Mouse (Mus musculus) lung, postnatal 0 days (tissue): ENCODE measurements at regions not wholly inside any gene's neighbourhood (a gene's known extent, or its start where the extent isn't known, plus 50 kb on each side); places are given as distances from the start of the nearest gene placed in this dataset.

Experiments used
- ATAC-seq: fragments of 200-750 bp; cut with Nextera tagmentation; 2 replicates; pipeline ENCODE4 v1.8.0; 2017; ENCODE audit warnings: moderate library complexity
- DNase-seq: peaks from one replicate; pipeline ENCODE4 v3.0.0-alpha.2; 2016; ENCODE audit warnings: low spot score
- H3K27ac ChIP-seq: fragments of 300-500 bp; sonication (generic); 2 replicates; pipeline ENCODE4 v1.5.1; 2014; ENCODE audit warnings: antibody characterized with exemption, mild to moderate bottlenecking, low read length, mixed read lengths
- H3K27me3 ChIP-seq: fragments of 300-500 bp; sonication (generic); replicated peaks from 2 replicates; pipeline ENCODE4 v1.6.1; 2014; ENCODE audit warnings: low read length, mixed read lengths; ENCODE audit not compliant: insufficient read depth
- H3K36me3 ChIP-seq: fragments of 300-500 bp; sonication (generic); 2 replicates; pipeline ENCODE4 v1.6.1; 2014; ENCODE audit warnings: low read length, mixed read lengths; ENCODE audit not compliant: insufficient read depth
- H3K4me1 ChIP-seq: fragments of 300-500 bp; sonication (generic); 2 replicates; pipeline ENCODE4 v1.6.1; 2014; ENCODE audit warnings: antibody characterized with exemption, low read depth, low read length, mixed read lengths; ENCODE audit not compliant: insufficient read depth
- H3K4me2 ChIP-seq: fragments of 300-500 bp; sonication (generic); replicated peaks from 2 replicates; pipeline ENCODE4 v1.6.1; 2014; ENCODE audit warnings: low read depth, mild to moderate bottlenecking, low read length, moderate library complexity, mixed read lengths
- H3K4me3 ChIP-seq: fragments of 300-500 bp; sonication (generic); 2 replicates; pipeline ENCODE4 v1.5.1; 2014; ENCODE audit warnings: low read depth, low read length
- H3K9ac ChIP-seq: fragments of 300-500 bp; sonication (generic); replicated peaks from 2 replicates; pipeline ENCODE4 v1.6.1; 2014; ENCODE audit warnings: low read depth, mild to moderate bottlenecking
- H3K9me3 ChIP-seq: fragments of 300-500 bp; sonication (generic); 2 replicates; pipeline ENCODE4 v1.6.1; 2016; ENCODE audit warnings: low read length, mixed read lengths
- CTCF ChIP-seq: IDR thresholded peaks from 2 replicates; pipeline ENCODE4 v1.5.1; 2016; ENCODE audit warnings: antibody characterized with exemption, mild to moderate bottlenecking
- EP300 ChIP-seq: IDR thresholded peaks from 2 replicates; pipeline ENCODE4 v1.6.1; 2016; ENCODE audit warnings: antibody characterized with exemption, mild to moderate bottlenecking, control low read depth
- WGBS: fragments of 180-500 bp; shearing (Covaris S2); extraction: QIAGEN DNeasy Blood & Tissue Kit; methylation state at CpG from one replicate; pipeline ENCODE4 v1.1.7; 2014; 5-methylcytosine and 5-hydroxymethylcytosine counted together

GRCm38 (mm10) chr5:97565486-97565885, 108.7 kb upstream of the Gk2 start:
- ATAC-seq (no peak), DNase-seq (no peak)
- 47% methylated on average over 5 of the region's 5 CpGs for WGBS

GRCm38 (mm10) chr5:97563724-97564123, 106.9 kb upstream of the Gk2 start:
- no peak overlapping the region for H3K9ac ChIP-seq
- TF ChIP-seq EP300: no peak
- no peak for TF ChIP-seq CTCF
- no peak overlapping the region for H3K4me2 ChIP-seq
- DNase-seq: no peak
- ATAC-seq: no peak
- H3K9me3 ChIP-seq: no peaks in the 10 kb centered on the region
- H3K27me3 ChIP-seq: no peaks in the 10 kb centered on the region
- no peak overlapping the region for H3K27ac ChIP-seq
- H3K4me3 ChIP-seq: no peak overlapping the region
- no peaks in the 10 kb centered on the region for H3K36me3 ChIP-seq
- WGBS: 75% methylated on average over 6 of the region's 6 CpGs
- H3K4me1 ChIP-seq: no peaks in the 10 kb centered on the region

More at GRCm38 (mm10) chr5:97565486-97565885, 108.7 kb upstream of the Gk2 start:
- Histone ChIP-seq H3K27ac (no peak overlapping the region), H3K4me2 (no peak overlapping the region), H3K27me3 (no peaks in the 10 kb centered on the region), H3K4me3 (no peak overlapping the region), H3K9me3 (no peaks in the 10 kb centered on the region), H3K4me1 (no peaks in the 10 kb centered on the region), H3K36me3 (no peaks in the 10 kb centered on the region), H3K9ac (no peak overlapping the region)
- no peak for TF ChIP-seq EP300
- TF ChIP-seq CTCF: no peak

- H3K4me1 ChIP-seq: no peaks in the 10 kb centered on the region
- no peaks in the 10 kb centered on the region for H3K9me3 ChIP-seq
- ATAC-seq (no peak), DNase-seq (peak; percentile 17)
- TF ChIP-seq CTCF (no peak), EP300 (no peak)
- no peaks in the 10 kb centered on the region for H3K36me3 ChIP-seq
- WGBS: 48% methylated on average over 6 of the region's 6 CpGs
- no peak overlapping the region for H3K27ac ChIP-seq
- H3K27me3 ChIP-seq: no peaks in the 10 kb centered on the region
- no peak overlapping the region for H3K9ac ChIP-seq
- peak overlapping the region; percentile 25; the same call in 1 of the 2 replicates for H3K4me2 ChIP-seq
- no peak overlapping the region for H3K4me3 ChIP-seq
These were observed 97.5 kb upstream of the Gk2 start for GRCm38 (mm10) chr5:97554274-97554673.

DNA sequence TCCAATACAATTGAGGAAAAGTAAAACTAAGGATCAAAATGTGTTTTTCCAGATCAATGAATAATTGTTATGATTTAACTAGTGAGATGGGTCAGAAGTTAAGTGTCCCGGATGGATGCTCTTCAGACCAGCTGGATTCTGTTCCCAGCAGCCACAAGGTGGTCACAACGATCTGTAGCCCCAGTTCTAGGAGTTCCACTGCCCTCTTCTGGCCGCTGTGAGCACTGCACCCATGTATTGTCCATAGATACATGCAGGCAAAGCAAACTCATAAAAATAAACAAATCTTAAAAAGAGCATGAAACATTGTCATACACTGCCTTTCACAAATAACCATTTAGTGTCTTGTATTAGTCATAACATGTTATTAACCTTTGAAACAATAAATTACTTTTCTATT, 96.3 kb upstream of the Gk2 start:
- Histone ChIP-seq H3K4me2 (no peak overlapping the region), H3K27me3 (no peaks in the 10 kb centered on the region), H3K36me3 (no peaks in the 10 kb centered on the region), H3K9ac (no peak overlapping the region), H3K4me3 (no peak overlapping the region), H3K4me1 (no peaks in the 10 kb centered on the region), H3K9me3 (no peaks in the 10 kb centered on the region), H3K27ac (no peak overlapping the region)
- TF ChIP-seq CTCF (peak; percentile 55), EP300 (no peak)
- ATAC-seq (no peak), DNase-seq (no peak)
- WGBS: 50% methylated on average over 3 of the region's 3 CpGs

DNA sequence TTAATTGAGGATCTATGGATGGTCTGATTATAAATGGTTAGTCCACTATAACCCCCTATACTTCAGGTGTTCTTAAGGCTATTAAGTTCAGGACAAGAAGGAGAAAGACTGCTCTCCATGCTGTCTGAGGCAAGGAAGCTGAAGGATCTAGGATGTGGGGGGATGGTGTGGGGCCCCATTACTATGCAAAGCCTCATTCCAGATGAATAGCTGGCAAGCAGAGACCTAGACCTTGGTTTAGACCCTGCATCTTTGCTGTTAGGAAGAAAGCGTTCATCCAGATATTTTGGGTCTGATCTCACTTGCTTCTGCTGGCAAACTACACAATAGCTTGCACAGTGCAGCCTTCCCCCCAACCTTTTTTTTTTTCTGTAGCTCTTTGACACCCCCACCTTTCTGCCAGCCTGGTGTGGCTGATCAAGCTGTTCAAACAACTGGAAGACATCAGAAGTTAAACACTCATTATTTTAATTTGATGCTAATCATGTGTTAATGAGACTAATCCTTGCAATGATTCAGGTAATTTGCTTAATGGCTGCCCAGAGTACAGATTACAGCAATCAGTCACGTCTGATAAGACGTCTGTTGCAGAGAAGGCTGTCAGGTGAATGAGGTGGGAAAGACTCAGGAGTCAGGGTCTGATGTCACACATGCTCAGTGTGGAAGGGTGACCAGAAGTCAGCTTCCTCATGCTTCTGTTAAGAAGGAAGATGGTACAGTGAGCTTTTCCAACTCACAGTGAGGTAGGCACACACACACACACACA, 80.9 kb upstream of the Gk2 start:
- H3K9ac ChIP-seq: no peak overlapping the region
- H3K4me3 ChIP-seq: no peak overlapping the region
- no peaks in the 10 kb centered on the region for H3K9me3 ChIP-seq
- ATAC-seq: no peak
- no peak overlapping the region for H3K27ac ChIP-seq
- H3K27me3 ChIP-seq: no peaks in the 10 kb centered on the region
- TF ChIP-seq EP300: no peak
- no peak for TF ChIP-seq CTCF
- H3K4me2 ChIP-seq: no peak overlapping the region
- WGBS: 11% methylated on average over 3 of the region's 3 CpGs
- no peak for DNase-seq
- H3K4me1 ChIP-seq: no peaks in the 10 kb centered on the region
- no peaks in the 10 kb centered on the region for H3K36me3 ChIP-seq

- Histone ChIP-seq H3K4me1 (no peaks in the 10 kb centered on the region), H3K27ac (no peak overlapping the region), H3K9me3 (no peaks in the 10 kb centered on the region), H3K36me3 (no peaks in the 10 kb centered on the region), H3K4me2 (no peak overlapping the region), H3K9ac (no peak overlapping the region), H3K4me3 (no peak overlapping the region), H3K27me3 (no peaks in the 10 kb centered on the region)
- DNase-seq: no peak
- 65% methylated on average over 5 of the region's 5 CpGs for WGBS
- TF ChIP-seq CTCF (no peak), EP300 (no peak)
- no peak for ATAC-seq
These were observed 76.9 kb upstream of the Gk2 start for GRCm38 (mm10) chr5:97533733-97534132.

DNA sequence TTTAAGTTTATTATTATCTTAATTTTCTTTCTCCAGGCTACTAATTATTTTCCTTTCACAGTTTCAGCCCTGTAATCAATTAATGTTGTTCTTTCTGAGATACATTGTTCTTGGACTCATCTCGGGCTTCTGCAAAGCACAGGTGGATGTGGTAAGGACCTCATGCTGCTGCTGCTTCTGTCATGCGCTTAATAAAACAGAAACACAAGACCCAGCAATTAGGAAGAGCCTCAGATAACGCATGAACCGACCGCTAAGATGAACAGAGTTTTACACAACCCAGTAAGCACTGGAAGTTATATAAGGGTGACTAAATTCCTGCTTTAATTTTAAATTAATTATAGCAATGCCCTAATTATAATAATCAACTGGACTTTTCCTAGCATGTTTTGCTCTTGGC, 70.7 kb upstream of the Gk2 start:
- Histone ChIP-seq H3K4me3 (no peak overlapping the region), H3K4me2 (no peak overlapping the region), H3K4me1 (no peaks in the 10 kb centered on the region), H3K9me3 (no peaks in the 10 kb centered on the region), H3K27me3 (no peaks in the 10 kb centered on the region), H3K27ac (no peak overlapping the region), H3K9ac (no peak overlapping the region), H3K36me3 (no peaks in the 10 kb centered on the region)
- 87% methylated on average over 5 of the region's 5 CpGs for WGBS
- DNase-seq: no peak
- no peak for ATAC-seq
- TF ChIP-seq CTCF (no peak), EP300 (no peak)
